Mouse (Mus musculus) MEL (cell line): Measurements from ENCODE around the gene Rps11. TPM values are rescaled to one million over a fixed set of nuclear protein-coding genes. Genes with fewer than 3 reads are reported as not detected.
A peak's percentile ranks its signal among the peaks of the same experiment; 100 is the strongest.

Experiments used
- DNase-seq: peaks from one replicate; pipeline ENCODE4 v3.0.0; 2011; ENCODE audit warnings: low read depth, low spot score
- H3K27ac ChIP-seq: 2 replicates; pipeline ENCODE4 v1.5.1; 2012; ENCODE audit warnings: low read depth, mild to moderate bottlenecking, control low read depth, low read length, moderate library complexity; ENCODE audit not compliant: control insufficient read depth
- H3K27me3 ChIP-seq, 2 experiments: fragments of 150-350 bp in 1 of 2; sonication (generic) in 1 of 2; 2 replicates each; pipeline ENCODE4 v1.6.1; 2012; ENCODE audit warnings: low read length in 2 of 2, mild to moderate bottlenecking in 2 of 2, improper control_type of control experiment in 1 of 2, moderate library complexity in 1 of 2; ENCODE audit not compliant: insufficient read depth in 2 of 2, control insufficient read depth in 1 of 2
- H3K36me3 ChIP-seq, 2 experiments: 2 replicates each; pipeline ENCODE4 v1.6.1; 2012 to 2014; ENCODE audit warnings: low read length in 2 of 2, improper control_type of control experiment in 1 of 2, inconsistent platforms in 1 of 2, mild to moderate bottlenecking in 1 of 2; ENCODE audit not compliant: insufficient read depth in 2 of 2, control insufficient read depth in 1 of 2
- H3K4me1 ChIP-seq, 2 experiments: fragments of 150-350 bp in 1 of 2; sonication (generic) in 1 of 2; 2 replicates each; pipeline ENCODE4 v1.6.1; 2012; ENCODE audit warnings: low read length in 2 of 2, improper control_type of control experiment in 1 of 2, mild to moderate bottlenecking in 1 of 2; ENCODE audit not compliant: insufficient read depth in 2 of 2, control insufficient read depth in 1 of 2
- H3K4me3 ChIP-seq, 2 experiments: fragments of 150-350 bp in 1 of 2; sonication (generic) in 1 of 2; 2 replicates each; pipeline ENCODE4 v1.5.1; 2012; ENCODE audit warnings: low read depth in 2 of 2, low read length in 2 of 2, mild to moderate bottlenecking in 2 of 2, moderate library complexity in 2 of 2, control low read depth in 1 of 2, improper control_type of control experiment in 1 of 2; ENCODE audit not compliant: control insufficient read depth in 1 of 2, insufficient read depth in 1 of 2
- H3K79me2 ChIP-seq: 2 replicates; pipeline ENCODE4 v1.6.1; 2012; ENCODE audit warnings: mild to moderate bottlenecking, low read length, moderate library complexity; ENCODE audit not compliant: control insufficient read depth, poor library complexity, insufficient read depth
- H3K9ac ChIP-seq: 2 replicates; pipeline ENCODE4 v1.6.1; 2012; ENCODE audit warnings: low read depth, mild to moderate bottlenecking, control low read depth, low read length, moderate library complexity; ENCODE audit not compliant: control insufficient read depth, poor library complexity, severe bottlenecking
- H3K9me3 ChIP-seq: fragments of 150-350 bp; sonication (generic); replicated peaks from 2 replicates; pipeline ENCODE4 v1.6.1; 2012; ENCODE audit warnings: mild to moderate bottlenecking, low read length, improper control_type of control experiment, moderate library complexity; ENCODE audit not compliant: insufficient read depth
- CHD1 ChIP-seq: IDR thresholded peaks from 2 replicates; pipeline ENCODE4 v1.6.1; 2012; ENCODE audit warnings: low read depth, mild to moderate bottlenecking, inconsistent platforms, low read length, improper control_type of control experiment
- CHD2 ChIP-seq: IDR thresholded peaks from 2 replicates; pipeline ENCODE4 v1.6.1; 2011; ENCODE audit warnings: low read length, improper control_type of control experiment
- E2F4 ChIP-seq: IDR thresholded peaks from 2 replicates; pipeline ENCODE4 v1.6.1; 2011; ENCODE audit warnings: low read depth, low read length, improper control_type of control experiment, borderline replicate concordance
- ELF1 ChIP-seq: IDR thresholded peaks from 2 replicates; pipeline ENCODE4 v1.6.1; 2014; ENCODE audit warnings: low read depth, mild to moderate bottlenecking, inconsistent platforms, low read length, improper control_type of control experiment, moderate library complexity
- JUND ChIP-seq: IDR thresholded peaks from 2 replicates; pipeline ENCODE4 v1.6.1; 2011; ENCODE audit warnings: low read depth, mild to moderate bottlenecking, improper control_type of control experiment, low read length
- KAT2A ChIP-seq: conservative IDR thresholded peaks from 2 replicates; pipeline ENCODE4 v1.6.1; 2012; ENCODE audit warnings: low read depth, low read length, improper control_type of control experiment, inconsistent platforms
- MAFK ChIP-seq: IDR thresholded peaks from 2 replicates; pipeline ENCODE4 v1.6.1; 2011; ENCODE audit warnings: low read depth, mild to moderate bottlenecking, low read length, improper control_type of control experiment, borderline replicate concordance
- MAX ChIP-seq: IDR thresholded peaks from 2 replicates; pipeline ENCODE4 v1.6.1; 2011; ENCODE audit warnings: low read length, improper control_type of control experiment
- MEF2A ChIP-seq: IDR thresholded peaks from 2 replicates; pipeline ENCODE4 v1.6.1; 2014; ENCODE audit warnings: low read depth, mild to moderate bottlenecking, inconsistent platforms, low read length, improper control_type of control experiment; ENCODE audit not compliant: poor library complexity, insufficient replicate concordance, severe bottlenecking; ENCODE audit errors: extremely low read depth
- MYB ChIP-seq: IDR thresholded peaks from 2 replicates; pipeline ENCODE4 v1.6.1; 2011; ENCODE audit warnings: mild to moderate bottlenecking, low read depth, low read length, improper control_type of control experiment
- MYC ChIP-seq: IDR thresholded peaks from 2 replicates; pipeline ENCODE4 v1.6.1; 2011; ENCODE audit warnings: low read depth, mild to moderate bottlenecking, low read length, improper control_type of control experiment, moderate library complexity
- POLR2AphosphoS5 ChIP-seq: IDR thresholded peaks from 2 replicates; pipeline ENCODE4 v1.6.1; 2012; ENCODE audit warnings: low read depth, borderline replicate concordance, mild to moderate bottlenecking, inconsistent platforms, low read length, moderate library complexity, mixed read lengths
- TBP ChIP-seq: IDR thresholded peaks from 2 replicates; pipeline ENCODE4 v1.8.0; 2011; ENCODE audit warnings: low read depth, low read length, improper control_type of control experiment
- TCF12 ChIP-seq: IDR thresholded peaks from 2 replicates; pipeline ENCODE4 v1.6.1; 2014; ENCODE audit warnings: low read depth, mild to moderate bottlenecking, inconsistent platforms, low read length, improper control_type of control experiment, moderate library complexity
- UBTF ChIP-seq: IDR thresholded peaks from 2 replicates; pipeline ENCODE4 v1.6.1; 2012; ENCODE audit warnings: low read depth, mild to moderate bottlenecking, inconsistent platforms, low read length, improper control_type of control experiment, moderate library complexity, borderline replicate concordance; ENCODE audit not compliant: insufficient read depth
- USF2 ChIP-seq, 2 experiments: IDR thresholded peaks; 2 replicates each; pipeline ENCODE4 v1.6.1; 2011 to 2012; ENCODE audit warnings: improper control_type of control experiment in 2 of 2, low read length in 2 of 2, borderline replicate concordance in 1 of 2, inconsistent platforms in 1 of 2, low read depth in 1 of 2, mild to moderate bottlenecking in 1 of 2; ENCODE audit not compliant: insufficient read depth in 1 of 2
- ZC3H11A ChIP-seq: IDR thresholded peaks from 2 replicates; pipeline ENCODE4 v1.6.1; 2012; ENCODE audit warnings: low read depth, mild to moderate bottlenecking, inconsistent platforms, low read length, improper control_type of control experiment
- ZKSCAN1 ChIP-seq: IDR thresholded peaks from 2 replicates; pipeline ENCODE4 v1.6.1; 2012; ENCODE audit warnings: low read depth, mild to moderate bottlenecking, inconsistent platforms, low read length, improper control_type of control experiment, moderate library complexity
- ZMIZ1 ChIP-seq: IDR thresholded peaks from 2 replicates; pipeline ENCODE4 v1.6.1; 2012; ENCODE audit warnings: low read depth, mild to moderate bottlenecking, inconsistent platforms, low read length, improper control_type of control experiment, moderate library complexity
- polyA plus RNA-seq, 2 experiments: library from polyadenylated mRNA; stranded (reverse) in 1 of 2; unstranded in 1 of 2; fragments of >175 nt in 1 of 2; fragments of >200 nt in 1 of 2; gene quantifications; 2 replicates each; pipeline versions ENCODE4 v1.2.1 to v1.2.4; 2012; ENCODE audit warnings: low replicate concordance in 2 of 2, low read depth in 1 of 2; ENCODE audit not compliant: insufficient read length in 2 of 2, insufficient read depth in 1 of 2, missing spikeins in 1 of 2
- total RNA-seq: library from RNA; depleted of rRNA; stranded (reverse); fragments of 300-350 nt; gene quantifications from 2 replicates; pipeline ENCODE4 v1.2.3, GENCODE M21; 2012

The Rps11 gene
- total and polyA plus RNA-seq, 3 experiments, result 2,708 to 5,434 (median 3,189) TPM

DNA sequence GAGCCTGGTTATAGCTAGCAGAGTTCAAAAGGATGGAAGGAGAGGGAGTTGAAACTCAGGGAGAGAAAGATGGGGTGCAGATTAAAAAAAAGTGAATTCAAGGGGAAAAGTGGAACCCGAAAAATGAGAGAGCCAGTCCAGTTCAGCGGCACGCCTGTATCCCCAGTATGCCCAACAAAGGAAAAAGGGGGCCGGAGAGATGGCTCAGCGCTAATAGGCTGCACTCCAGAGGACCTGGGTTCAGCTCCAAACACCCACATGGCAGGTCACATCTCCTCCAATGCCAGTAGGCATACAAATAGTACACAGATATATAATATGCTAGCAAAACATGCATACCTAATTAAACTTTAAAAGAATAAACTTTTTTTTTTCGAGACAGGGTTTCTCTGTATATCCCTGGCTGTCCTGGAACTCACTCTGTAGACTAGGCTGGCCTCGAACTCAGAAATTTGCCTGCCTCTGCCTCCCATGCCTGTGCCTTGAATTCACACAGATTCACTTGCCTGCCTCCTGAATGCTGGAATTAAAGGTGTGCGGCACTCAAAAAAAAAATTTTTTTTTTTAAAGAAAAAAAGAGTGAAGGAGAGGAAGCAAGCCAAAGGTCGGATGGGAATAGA lies 38.9 kb upstream of the Rps11 start:
- H3K27ac ChIP-seq, result no peak overlapping the region

DNA sequence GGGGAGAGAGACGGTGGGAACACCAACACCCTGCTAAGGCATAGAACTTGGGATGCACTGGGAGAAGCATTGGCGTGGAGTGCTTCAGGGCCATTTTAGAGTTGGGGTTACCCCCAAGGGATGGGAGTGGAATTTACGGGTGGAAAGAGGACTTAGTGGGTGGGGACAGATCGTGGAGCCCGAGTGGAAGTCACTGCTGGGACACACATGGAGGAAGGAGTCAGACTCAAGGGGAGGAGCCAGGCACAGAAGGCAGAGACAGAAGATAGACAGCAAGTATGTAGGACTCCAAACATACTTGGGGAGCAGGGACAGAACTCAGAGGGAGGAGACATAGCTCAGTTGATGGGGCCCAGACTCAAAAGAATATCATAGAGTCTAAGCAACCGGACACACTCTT lies 38.3 kb upstream of the Rps11 start:
- H3K27me3 ChIP-seq, result peaks cover 4 to 9% of the 10 kb centered on the region in 2 experiments
- H3K4me3 ChIP-seq, result peak overlapping the region in 1 of 2 experiments; percentile 5; a peak in 1 of 4 replicates
- H3K9me3 ChIP-seq, result no peaks in the 10 kb centered on the region
- TF ChIP-seq UBTF, result no peak
- TF ChIP-seq POLR2AphosphoS5, result no peak
- TF ChIP-seq TBP, result no peak
- TF ChIP-seq, all 39 proteins: peak for 0
- DNase-seq, result no peak
- H3K4me1 ChIP-seq, result no peaks in the 10 kb centered on the region; a peak in 2 of 4 replicates
- no peak overlapping the region for H3K27ac ChIP-seq
- no peaks in the 10 kb centered on the region for H3K79me2 ChIP-seq
- peaks cover 0 to 4% of the 10 kb centered on the region in 2 experiments; a peak in 1 of 4 replicates for H3K36me3 ChIP-seq
- H3K9ac ChIP-seq, result no peak overlapping the region

More for the DNA sequence above, 38.9 kb upstream of the Rps11 start:
- DNase-seq, result no peak
- no peak overlapping the region for H3K9ac ChIP-seq
- no peak for TF ChIP-seq MAX
- TF ChIP-seq MYC, result no peak
- no peak for TF ChIP-seq USF2 (IDR thresholded peaks at IDR 0.05; ENCODE audit: borderline replicate concordance in 1 of 2, insufficient read depth in 1 of 2, low read depth in 1 of 2, low read length in 2 of 2)
- TF ChIP-seq UBTF, result no peak
- TF ChIP-seq ELF1, result no peak
- no peak for TF ChIP-seq MYB
- no peak for TF ChIP-seq MAFK
- no peak for TF ChIP-seq ZKSCAN1
- TF ChIP-seq TBP, result no peak
- no peak for TF ChIP-seq MEF2A
- TF ChIP-seq ZMIZ1, result no peak
- TF ChIP-seq E2F4, result no peak
- TF ChIP-seq TCF12, result no peak
- no peak for TF ChIP-seq CHD1
- no peak for TF ChIP-seq KAT2A
- no peak for TF ChIP-seq JUND
- TF ChIP-seq CHD2, result no peak
- TF ChIP-seq ZC3H11A, result no peak
- peaks cover 4 to 9% of the 10 kb centered on the region in 2 experiments for H3K27me3 ChIP-seq
- no peak overlapping the region for H3K4me3 ChIP-seq
- peaks cover 0 to 4% of the 10 kb centered on the region in 2 experiments; a peak in 1 of 4 replicates for H3K36me3 ChIP-seq
- H3K9me3 ChIP-seq, result no peaks in the 10 kb centered on the region
- H3K4me1 ChIP-seq, result no peaks in the 10 kb centered on the region; a peak in 2 of 4 replicates
- H3K79me2 ChIP-seq, result no peaks in the 10 kb centered on the region
